In genomic region chr7:130695669-130696338, GRCm38 (mm10) we compare ENCODE assay signal across 10 mouse cellular contexts.
DNase-seq lines count a peak whose midpoint lies in the region; ATAC-seq and TF ChIP-seq lines count a peak whose summit lies in the region.
"Had no signal": no experiment of that assay in that cellular context is flagged by ENCODE, and none has a peak within 500 bp of the region (broad histone marks: within the 10 kb centered on the region; RNA-seq: fewer than 3 reads in every experiment).

No protein-coding gene starts in this region.

- no peaks in the 10 kb centered on the region for H3K27me3 ChIP-seq in lung, embryonic 14.5 days (ENCODE audit: insufficient read depth, low read length)
- H3K27me3 ChIP-seq in hindbrain, postnatal 0 days (ENCODE audit: insufficient read depth, low read length): no peaks in the 10 kb centered on the region
- no peaks in the 10 kb centered on the region for H3K27me3 ChIP-seq in stomach, embryonic 14.5 days (ENCODE audit: control insufficient read depth, insufficient read depth, low read length)
- H3K27me3 ChIP-seq: intestine, embryonic 15.5 days had no signal

- H3K4me1 ChIP-seq in lung, embryonic 14.5 days (ENCODE audit: insufficient read depth): peaks cover 28% of the 10 kb centered on the region
- H3K4me1 ChIP-seq in hindbrain, postnatal 0 days (ENCODE audit: insufficient read depth, low read length): peaks cover 28% of the 10 kb centered on the region
- H3K4me1 ChIP-seq in stomach, embryonic 14.5 days (ENCODE audit: control insufficient read depth, insufficient read depth, low read length): peaks cover 46% of the 10 kb centered on the region

- peak overlapping the region; percentile 21; the same call in 1 of the 2 replicates for H3K27ac ChIP-seq in gastrocnemius, adult 2 months
- H3K27ac ChIP-seq in lung, embryonic 14.5 days (ENCODE audit: low read depth): peak overlapping the region; percentile 12; the same call in 1 of the 2 replicates
- H3K27ac ChIP-seq in hindbrain, postnatal 0 days: no peak overlapping the region
- H3K27ac ChIP-seq in stomach, embryonic 14.5 days (ENCODE audit: low read length): 0 out of 2 replicates have a peak overlapping the region, but pooled peaks have one; percentile 11
- H3K27ac ChIP-seq: intestine, embryonic 15.5 days had no signal

- no peaks in the 10 kb centered on the region for H3K9me3 ChIP-seq in lung, embryonic 14.5 days (ENCODE audit: low read depth, low read length)
- no peaks in the 10 kb centered on the region for H3K9me3 ChIP-seq in hindbrain, postnatal 0 days (ENCODE audit: low read length)
- no peaks in the 10 kb centered on the region for H3K9me3 ChIP-seq in stomach, embryonic 14.5 days (ENCODE audit: control insufficient read depth, low read depth, low read length)
- H3K9me3 ChIP-seq: intestine, embryonic 15.5 days had no signal

- intact Hi-C loops in gastrocnemius, adult 2 months (cut with DNase I): no loop called here

- no peak for TF ChIP-seq CTCF in gastrocnemius, adult 2 months (IDR thresholded peaks at IDR 0.05)
- TF ChIP-seq CTCF in lung, embryonic 14.5 days (IDR thresholded peaks at IDR 0.05; ENCODE audit: low read depth): no peak
- TF ChIP-seq CTCF in hindbrain, postnatal 0 days (IDR thresholded peaks at IDR 0.05; ENCODE audit: low read depth): no peak

- DNase-seq in gastrocnemius, adult 2 months: no peak
- DNase-seq in gastrocnemius, adult 18-20 months (ENCODE audit: low spot score): no peak
- no peak for DNase-seq in lung, embryonic 14.5 days
- no peak for DNase-seq in lung, postnatal 10 days
- no peak for DNase-seq in hindbrain, postnatal 0 days (ENCODE audit: low spot score)
- no peak for DNase-seq in thymus, postnatal 25 days
- no peak for DNase-seq in urinary bladder, adult 18-20 months (ENCODE audit: low spot score in 2 of 2)
- DNase-seq: lung, adult 2 months had no signal

- H3K4me2 ChIP-seq in lung, embryonic 14.5 days: 0 out of 2 replicates have a peak overlapping the region, but pooled peaks have one; percentile 1
- peak overlapping the region; percentile 85 for H3K4me2 ChIP-seq in hindbrain, postnatal 0 days (ENCODE audit: low read depth, low read length)
- H3K4me2 ChIP-seq in stomach, embryonic 14.5 days (replicated peaks; ENCODE audit: low read depth, low read length): no peak overlapping the region
- H3K4me2 ChIP-seq: intestine, embryonic 15.5 days had no signal

- 56% methylated on average over 13 of the region's 13 CpGs for WGBS in lung, embryonic 14.5 days
- WGBS in hindbrain, postnatal 0 days: 64% methylated on average over 13 of the region's 13 CpGs
- WGBS in stomach, embryonic 14.5 days: 64% methylated on average over 13 of the region's 13 CpGs

- H3K9ac ChIP-seq in lung, embryonic 14.5 days: 0 out of 2 replicates have a peak overlapping the region, but pooled peaks have one; percentile 2
- no peak overlapping the region for H3K9ac ChIP-seq in hindbrain, postnatal 0 days (replicated peaks; ENCODE audit: low read length)
- no peak overlapping the region for H3K9ac ChIP-seq in stomach, embryonic 14.5 days (replicated peaks; ENCODE audit: low read depth, low read length)
- H3K9ac ChIP-seq: intestine, embryonic 15.5 days had no signal

- 0 out of 2 replicates have a peak, but pooled peaks cover 9% of the 10 kb centered on the region for H3K36me3 ChIP-seq in lung, embryonic 14.5 days (ENCODE audit: insufficient read depth)
- no peaks in the 10 kb centered on the region for H3K36me3 ChIP-seq in hindbrain, postnatal 0 days (ENCODE audit: insufficient read depth, low read length)
- H3K36me3 ChIP-seq in stomach, embryonic 14.5 days (ENCODE audit: control insufficient read depth, insufficient read depth, low read length): peaks cover 6% of the 10 kb centered on the region; the same call in 1 of the 2 replicates
- H3K36me3 ChIP-seq: intestine, embryonic 15.5 days had no signal

- ATAC-seq in lung, embryonic 14.5 days (ENCODE audit: insufficient read depth): no peak
- ATAC-seq in hindbrain, postnatal 0 days: no peak
- no peak for ATAC-seq in stomach, embryonic 14.5 days (ENCODE audit: insufficient number of reproducible peaks, insufficient read depth, low FRiP score, low read depth)
- ATAC-seq: intestine, embryonic 15.5 days had no signal

- H3K4me3 ChIP-seq in gastrocnemius, adult 2 months: peak overlapping the region; percentile 15
- H3K4me3 ChIP-seq in lung, embryonic 14.5 days (ENCODE audit: low read depth, low read length): no peak overlapping the region
- no peak overlapping the region for H3K4me3 ChIP-seq in hindbrain, postnatal 0 days (ENCODE audit: low read length)
- H3K4me3 ChIP-seq in stomach, embryonic 14.5 days (ENCODE audit: low read depth, low read length): no peak overlapping the region
- H3K4me3 ChIP-seq: intestine, embryonic 15.5 days had no signal
